Mouse (Mus musculus): ENCODE results near the gene Cpa4. TPM values are rescaled to one million over a fixed set of nuclear protein-coding genes. Genes with fewer than 3 reads are reported as not detected.

Gene Cpa4
- polyA plus RNA-seq, 1 experiment from 2014 or later: 1.3 TPM

DNA sequence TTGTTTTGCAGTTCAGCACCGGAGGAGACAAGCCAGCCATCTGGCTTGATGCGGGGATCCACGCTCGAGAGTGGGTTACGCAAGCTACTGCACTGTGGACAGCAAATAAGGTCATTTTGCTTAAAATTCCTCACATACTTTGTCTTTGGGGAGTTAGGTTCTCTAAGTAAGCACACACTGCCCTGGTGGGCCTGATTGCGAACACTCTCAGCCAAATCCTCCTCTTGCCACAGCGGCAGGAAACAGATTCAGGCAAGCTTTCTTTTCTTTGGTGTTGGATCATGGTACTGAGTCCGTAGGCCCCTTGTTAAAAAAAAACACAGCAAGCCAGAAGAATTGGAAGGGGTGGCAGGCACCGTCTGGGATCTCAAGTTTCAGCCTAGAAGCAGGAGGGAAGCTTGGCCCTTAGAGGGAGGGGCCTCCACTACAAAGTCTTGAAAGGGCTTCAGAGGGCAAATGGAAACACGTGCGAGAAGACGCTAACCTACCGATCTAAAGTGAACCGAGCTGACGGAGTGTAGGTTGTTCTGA, 18.9 kb upstream of the Cpa4 start:
- WGBS: 41% methylated on average over 15 of the region's 15 CpGs
- Histone ChIP-seq H3K9me3 (replicated peaks; ENCODE audit: control insufficient read depth, low read length) (no peaks in the 10 kb centered on the region), H3K4me1 (ENCODE audit: control insufficient read depth, insufficient read depth, low read length) (peaks cover 38% of the 10 kb centered on the region), H3K27ac (ENCODE audit: low read length) (peak overlapping the region; percentile 59), H3K27me3 (ENCODE audit: control insufficient read depth, insufficient read depth, low read length) (no peaks in the 10 kb centered on the region), H3K4me3 (ENCODE audit: low read length) (no peak overlapping the region), H3K36me3 (ENCODE audit: control insufficient read depth, insufficient read depth) (no peaks in the 10 kb centered on the region), H3K4me2 (ENCODE audit: low read depth, low read length) (peak overlapping the region; percentile 13; the same call in 1 of the 2 replicates), H3K9ac (ENCODE audit: low read length) (peak overlapping the region; percentile 12)
- ATAC-seq (replicated peaks; ENCODE audit: extremely low read depth, insufficient read depth, low FRiP score): no peak

DNA sequence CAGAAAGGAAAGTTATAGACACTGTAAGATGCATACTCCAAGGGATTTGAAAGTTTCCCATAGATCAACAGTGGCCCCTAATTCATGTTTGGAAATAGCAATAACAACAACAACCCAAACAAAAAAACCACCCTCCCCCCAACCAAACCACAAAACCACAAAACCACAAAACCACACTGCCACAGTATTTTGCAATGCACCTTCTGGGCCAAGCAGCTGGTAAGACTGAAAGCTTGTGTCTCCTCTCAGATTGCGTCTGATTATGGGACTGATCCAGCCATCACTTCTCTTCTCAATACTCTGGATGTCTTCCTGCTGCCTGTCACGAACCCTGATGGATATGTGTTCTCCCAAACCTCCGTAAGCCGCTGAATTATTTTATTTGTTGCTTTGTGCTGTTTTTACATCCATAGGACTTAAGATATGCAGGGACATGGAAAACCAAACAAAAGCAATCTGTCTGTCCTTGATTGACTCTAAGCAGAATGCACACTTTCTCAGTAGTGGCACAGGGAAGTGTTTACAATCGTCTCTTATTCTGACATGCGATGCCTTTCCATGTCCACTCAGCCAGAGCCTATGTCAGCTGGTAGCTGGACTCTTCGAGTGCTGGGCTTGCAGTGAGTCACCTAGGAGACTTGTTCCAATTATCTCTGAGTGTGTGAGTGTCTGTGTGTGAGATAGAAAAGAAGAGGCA, 17.5 kb upstream of the Cpa4 start:
- H3K9me3 ChIP-seq (replicated peaks; ENCODE audit: control insufficient read depth, low read length): no peaks in the 10 kb centered on the region
- no peaks in the 10 kb centered on the region for H3K36me3 ChIP-seq (ENCODE audit: control insufficient read depth, insufficient read depth)
- H3K27me3 ChIP-seq (ENCODE audit: control insufficient read depth, insufficient read depth, low read length): no peaks in the 10 kb centered on the region
- peaks cover 30% of the 10 kb centered on the region for H3K4me1 ChIP-seq (ENCODE audit: control insufficient read depth, insufficient read depth, low read length)
- H3K9ac ChIP-seq (ENCODE audit: low read length): no peak overlapping the region
- ATAC-seq (replicated peaks; ENCODE audit: extremely low read depth, insufficient read depth, low FRiP score): no peak
- no peak overlapping the region for H3K4me3 ChIP-seq (ENCODE audit: low read length)
- WGBS: 76% methylated on average over 7 of the region's 7 CpGs
- H3K27ac ChIP-seq (ENCODE audit: low read length): no peak overlapping the region
- no peak overlapping the region for H3K4me2 ChIP-seq (ENCODE audit: low read depth, low read length)

DNA sequence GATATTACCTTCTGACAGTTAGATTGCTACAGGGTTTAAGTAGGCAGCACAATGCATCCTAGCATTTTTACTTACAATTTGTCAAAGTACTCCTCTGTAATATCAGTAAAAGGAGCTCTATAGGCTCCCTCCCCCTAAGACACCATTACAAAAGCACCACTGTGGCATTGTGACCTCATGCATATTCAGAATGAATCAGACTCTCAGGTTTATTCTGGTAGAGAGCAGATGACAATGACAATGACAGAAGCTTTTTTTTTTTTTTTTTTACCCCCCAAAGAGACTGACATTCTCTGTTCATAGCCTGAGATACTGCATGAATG, 17.0 kb upstream of the Cpa4 start:
- ATAC-seq (replicated peaks; ENCODE audit: extremely low read depth, insufficient read depth, low FRiP score): no peak
- no peak overlapping the region for H3K4me3 ChIP-seq (ENCODE audit: low read length)
- no peaks in the 10 kb centered on the region for H3K36me3 ChIP-seq (ENCODE audit: control insufficient read depth, insufficient read depth)
- H3K9me3 ChIP-seq (replicated peaks; ENCODE audit: control insufficient read depth, low read length): no peaks in the 10 kb centered on the region
- no peak overlapping the region for H3K27ac ChIP-seq (ENCODE audit: low read length)
- no peak overlapping the region for H3K9ac ChIP-seq (ENCODE audit: low read length)
- H3K27me3 ChIP-seq (ENCODE audit: control insufficient read depth, insufficient read depth, low read length): no peaks in the 10 kb centered on the region
- H3K4me2 ChIP-seq (ENCODE audit: low read depth, low read length): no peak overlapping the region
- H3K4me1 ChIP-seq (ENCODE audit: control insufficient read depth, insufficient read depth, low read length): peaks cover 33% of the 10 kb centered on the region

DNA sequence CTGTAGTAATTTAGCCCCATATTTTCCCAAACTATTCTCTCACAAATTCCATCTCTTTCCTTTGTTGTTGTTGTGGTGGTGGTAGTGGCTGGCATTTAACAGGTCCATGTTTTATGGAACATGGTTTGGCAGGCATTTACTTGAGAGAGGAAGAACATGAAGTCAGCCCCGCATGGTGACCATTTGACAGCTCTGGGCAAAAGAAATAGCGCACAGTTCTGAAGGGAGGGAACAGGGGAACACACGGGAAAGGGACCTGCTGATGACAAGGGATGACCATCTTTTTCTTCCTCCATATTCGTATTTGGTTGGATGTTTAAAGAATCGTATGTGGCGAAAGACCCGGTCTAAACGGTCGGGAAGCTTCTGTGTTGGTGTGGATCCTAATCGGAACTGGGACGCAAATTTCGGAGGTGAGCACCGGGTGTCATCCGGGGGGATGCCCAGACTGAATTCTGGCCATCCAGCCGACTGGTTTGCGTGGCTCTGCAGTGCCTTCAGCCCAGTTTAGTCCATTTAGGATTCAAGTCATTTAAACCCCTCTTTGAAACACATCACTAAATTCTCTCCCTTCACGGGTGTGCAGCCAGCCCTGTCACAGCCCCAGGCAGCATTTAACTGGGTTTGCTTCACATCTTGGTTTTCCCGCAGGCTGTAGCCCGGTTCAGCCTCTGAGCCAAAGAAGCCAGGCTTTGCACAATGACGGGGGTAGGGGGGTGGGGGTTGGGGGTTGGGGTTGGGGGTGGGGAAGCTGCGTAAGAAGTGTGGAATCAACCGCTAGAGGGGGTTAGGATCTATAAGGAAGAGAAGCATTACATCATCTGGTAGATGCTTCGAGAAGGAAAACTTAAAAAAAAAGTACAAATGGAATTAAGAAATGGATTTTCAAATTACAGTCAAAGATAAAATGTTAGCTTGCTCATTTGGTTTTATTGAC, 16.3 kb upstream of the Cpa4 start:
- no peak for ATAC-seq (replicated peaks; ENCODE audit: extremely low read depth, insufficient read depth, low FRiP score)
- Histone ChIP-seq H3K4me2 (ENCODE audit: low read depth, low read length) (peak overlapping the region; percentile 39), H3K36me3 (ENCODE audit: control insufficient read depth, insufficient read depth) (no peaks in the 10 kb centered on the region), H3K27me3 (ENCODE audit: control insufficient read depth, insufficient read depth, low read length) (no peaks in the 10 kb centered on the region), H3K27ac (ENCODE audit: low read length) (peak overlapping the region; percentile 48; the same call in 1 of the 2 replicates), H3K4me3 (ENCODE audit: low read length) (peak overlapping the region; percentile 15; the same call in 1 of the 2 replicates), H3K4me1 (ENCODE audit: control insufficient read depth, insufficient read depth, low read length) (peaks cover 30% of the 10 kb centered on the region), H3K9me3 (replicated peaks; ENCODE audit: control insufficient read depth, low read length) (no peaks in the 10 kb centered on the region), H3K9ac (ENCODE audit: low read length) (no peak overlapping the region; the same call in 1 of the 2 replicates)
- 44% methylated on average over 23 of the region's 23 CpGs for WGBS

DNA sequence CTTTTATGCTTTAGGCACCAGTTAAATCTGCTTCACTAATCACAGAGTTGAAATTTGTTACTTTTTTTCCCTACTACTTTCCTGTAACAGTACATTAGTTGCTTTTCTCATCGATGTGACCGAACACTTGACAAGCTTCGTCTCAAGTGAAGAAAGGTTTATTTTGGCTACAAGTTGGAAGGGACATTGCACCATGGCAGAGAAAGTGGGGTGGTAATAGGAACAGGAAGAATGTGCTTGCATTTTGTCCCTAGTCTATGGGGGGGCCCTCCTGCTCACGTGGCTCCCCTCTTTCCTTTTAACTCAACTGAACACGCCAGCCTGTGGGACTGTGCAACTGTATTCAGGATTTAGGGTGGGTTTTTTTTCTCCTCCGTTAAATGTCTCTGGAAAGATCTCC, 15.5 kb upstream of the Cpa4 start:
- Histone ChIP-seq H3K4me3 (ENCODE audit: low read length) (no peak overlapping the region), H3K9me3 (replicated peaks; ENCODE audit: control insufficient read depth, low read length) (no peaks in the 10 kb centered on the region), H3K27me3 (ENCODE audit: control insufficient read depth, insufficient read depth, low read length) (no peaks in the 10 kb centered on the region), H3K27ac (ENCODE audit: low read length) (peak overlapping the region; percentile 48; the same call in 1 of the 2 replicates), H3K9ac (ENCODE audit: low read length) (no peak overlapping the region; the same call in 1 of the 2 replicates), H3K4me2 (ENCODE audit: low read depth, low read length) (no peak overlapping the region), H3K4me1 (ENCODE audit: control insufficient read depth, insufficient read depth, low read length) (peaks cover 26% of the 10 kb centered on the region), H3K36me3 (ENCODE audit: control insufficient read depth, insufficient read depth) (no peaks in the 10 kb centered on the region)
- WGBS: 57% methylated on average over 6 of the region's 6 CpGs
- ATAC-seq (replicated peaks; ENCODE audit: extremely low read depth, insufficient read depth, low FRiP score): no peak

DNA sequence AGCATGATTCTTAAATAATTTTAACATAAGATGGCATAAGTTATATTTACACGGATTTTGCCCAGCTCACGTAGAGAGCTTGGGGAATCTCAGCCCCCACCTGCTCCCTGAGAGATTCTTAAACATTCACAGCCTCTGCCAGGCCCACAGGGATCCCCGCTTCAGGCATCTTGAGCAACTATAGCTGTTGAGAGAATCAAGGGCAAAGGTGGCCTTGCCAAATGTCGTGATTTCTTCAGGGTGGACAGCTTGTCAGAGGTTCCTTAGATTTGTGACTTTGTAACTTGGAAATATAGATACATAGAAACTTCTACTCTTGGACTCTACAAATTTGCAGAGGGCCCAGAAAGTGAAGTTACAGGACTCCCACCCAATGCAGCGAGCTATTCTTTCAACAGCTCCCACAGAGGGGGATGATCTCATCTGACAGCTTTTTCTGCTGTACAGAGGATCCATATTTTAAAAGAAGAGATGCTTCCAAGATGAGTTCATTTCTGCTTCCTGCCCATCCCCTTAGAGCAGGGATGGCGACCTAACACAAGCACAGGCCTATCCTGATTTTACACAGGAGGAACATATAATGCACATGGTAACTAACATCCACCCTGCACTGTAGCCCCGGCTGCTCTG, 14.7 kb upstream of the Cpa4 start:
- H3K27ac ChIP-seq (ENCODE audit: low read length): no peak overlapping the region
- no peak overlapping the region for H3K4me3 ChIP-seq (ENCODE audit: low read length)
- H3K9ac ChIP-seq (ENCODE audit: low read length): no peak overlapping the region
- no peak overlapping the region for H3K4me2 ChIP-seq (ENCODE audit: low read depth, low read length)
- H3K9me3 ChIP-seq (replicated peaks; ENCODE audit: control insufficient read depth, low read length): no peaks in the 10 kb centered on the region
- no peaks in the 10 kb centered on the region for H3K36me3 ChIP-seq (ENCODE audit: control insufficient read depth, insufficient read depth)
- 69% methylated on average over 7 of the region's 7 CpGs for WGBS
- H3K27me3 ChIP-seq (ENCODE audit: control insufficient read depth, insufficient read depth, low read length): no peaks in the 10 kb centered on the region
- H3K4me1 ChIP-seq (ENCODE audit: control insufficient read depth, insufficient read depth, low read length): peaks cover 20% of the 10 kb centered on the region
- no peak for ATAC-seq (replicated peaks; ENCODE audit: extremely low read depth, insufficient read depth, low FRiP score)

DNA sequence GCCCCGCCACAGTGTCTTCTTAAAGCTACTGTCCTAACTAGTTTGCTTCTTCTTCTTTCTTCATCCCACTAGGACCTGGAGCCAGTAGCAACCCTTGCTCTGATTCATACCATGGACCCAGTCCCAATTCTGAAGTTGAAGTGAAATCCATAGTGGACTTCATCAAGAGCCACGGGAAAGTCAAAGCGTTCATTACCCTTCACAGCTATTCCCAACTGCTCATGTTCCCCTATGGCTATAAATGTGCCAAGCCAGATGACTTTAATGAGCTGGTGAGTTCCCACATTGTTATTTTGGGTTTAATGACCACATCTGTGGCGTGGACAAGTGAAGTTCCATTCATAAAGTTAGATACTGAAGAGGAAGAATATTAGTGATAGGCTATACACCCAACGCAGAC, 14.1 kb upstream of the Cpa4 start:
- H3K27me3 ChIP-seq (ENCODE audit: control insufficient read depth, insufficient read depth, low read length): no peaks in the 10 kb centered on the region

DNA sequence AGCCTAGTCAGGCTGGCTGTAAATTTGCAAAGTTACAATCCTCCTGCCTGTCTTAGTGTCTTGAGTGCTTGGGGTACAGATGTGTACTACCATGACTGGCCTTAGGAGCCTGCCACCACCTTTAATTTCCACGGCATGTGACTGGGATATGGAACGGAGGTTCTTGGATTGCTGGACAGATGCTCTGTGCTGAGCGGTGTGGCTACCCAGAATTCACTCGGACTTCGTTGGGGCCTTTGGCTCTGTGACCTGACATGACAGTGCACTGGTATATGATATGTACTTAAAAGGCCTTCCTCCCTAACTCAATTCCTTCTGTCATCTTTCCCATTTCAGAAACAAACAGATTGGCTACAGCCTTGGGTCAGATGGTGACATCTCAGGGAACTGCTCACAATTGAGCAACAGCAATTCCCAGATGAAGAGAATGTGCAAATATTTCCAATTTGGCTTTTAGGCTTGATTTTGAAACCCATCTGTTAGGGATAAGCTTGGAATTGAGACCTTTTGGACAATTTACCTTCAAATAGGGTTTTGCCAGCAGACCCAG, 13.5 kb upstream of the Cpa4 start:
- 82% methylated on average over 5 of the region's 5 CpGs for WGBS
- Histone ChIP-seq H3K4me1 (ENCODE audit: control insufficient read depth, insufficient read depth, low read length) (peaks cover 14% of the 10 kb centered on the region), H3K9ac (ENCODE audit: low read length) (no peak overlapping the region), H3K4me2 (ENCODE audit: low read depth, low read length) (no peak overlapping the region), H3K27ac (ENCODE audit: low read length) (no peak overlapping the region), H3K9me3 (replicated peaks; ENCODE audit: control insufficient read depth, low read length) (no peaks in the 10 kb centered on the region), H3K36me3 (ENCODE audit: control insufficient read depth, insufficient read depth) (no peaks in the 10 kb centered on the region), H3K4me3 (ENCODE audit: low read length) (no peak overlapping the region), H3K27me3 (ENCODE audit: control insufficient read depth, insufficient read depth, low read length) (no peaks in the 10 kb centered on the region)
- no peak for ATAC-seq (replicated peaks; ENCODE audit: extremely low read depth, insufficient read depth, low FRiP score)

More for the DNA sequence above, 14.1 kb upstream of the Cpa4 start:
- ATAC-seq (replicated peaks; ENCODE audit: extremely low read depth, insufficient read depth, low FRiP score): no peak
- H3K4me3 ChIP-seq (ENCODE audit: low read length): no peak overlapping the region
- H3K27ac ChIP-seq (ENCODE audit: low read length): no peak overlapping the region
- no peak overlapping the region for H3K9ac ChIP-seq (ENCODE audit: low read length)
- 82% methylated on average over 5 of the region's 5 CpGs for WGBS
- peaks cover 18% of the 10 kb centered on the region for H3K4me1 ChIP-seq (ENCODE audit: control insufficient read depth, insufficient read depth, low read length)
- no peaks in the 10 kb centered on the region for H3K36me3 ChIP-seq (ENCODE audit: control insufficient read depth, insufficient read depth)
- H3K4me2 ChIP-seq (ENCODE audit: low read depth, low read length): no peak overlapping the region
- H3K9me3 ChIP-seq (replicated peaks; ENCODE audit: control insufficient read depth, low read length): no peaks in the 10 kb centered on the region

Measured in heart, embryonic 16.5 days (tissue).